Mouse (Mus musculus): Measurements from ENCODE around the gene Cpsf3. TPM values are rescaled to one million over a fixed set of nuclear protein-coding genes. Genes with fewer than 3 reads are reported as not detected.

The Cpsf3 gene
- polyA plus RNA-seq, 2 experiments, result 23.2 to 39.3 TPM

DNA sequence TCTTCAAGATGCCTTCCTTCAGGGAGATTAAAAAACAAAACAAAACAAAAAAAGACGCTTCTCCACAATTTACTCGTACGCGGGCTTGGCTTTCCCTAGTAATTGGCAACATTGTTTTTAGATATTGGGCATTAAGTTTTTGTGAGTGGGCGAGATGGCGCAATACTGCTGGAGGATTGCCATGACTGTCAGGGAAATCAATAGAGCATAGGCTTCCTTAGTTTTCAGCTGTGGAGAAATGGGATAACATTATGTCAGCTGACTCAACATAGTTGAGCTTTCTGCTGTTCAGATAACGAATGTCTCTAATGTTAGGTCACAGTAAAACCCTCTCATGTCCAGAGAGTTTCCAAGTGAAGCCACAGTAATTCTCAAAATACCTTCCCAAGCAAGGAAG, 31.7 kb downstream of the Cpsf3 start:
- peak overlapping the region; percentile 84 to 88 for H3K4me3 ChIP-seq (ENCODE audit: insufficient read depth in 1 of 2, low read depth in 2 of 2, low read length in 2 of 2)
- H3K9me3 ChIP-seq (ENCODE audit: control insufficient read depth, low read length), result no peaks in the 10 kb centered on the region
- no peak for TF ChIP-seq CTCF (IDR thresholded peaks at IDR 0.05; ENCODE audit: low read depth)
- no peak for TF ChIP-seq EP300 (IDR thresholded peaks at IDR 0.05; ENCODE audit: low read depth)
- H3K27ac ChIP-seq, result no peak overlapping the region; the same call in 1 of the 2 replicates
- peak overlapping the region; percentile 93 for H3K4me2 ChIP-seq (ENCODE audit: low read depth)
- DNase-seq (ENCODE audit: low read depth in 3 of 3, low spot score in 3 of 3), result peak in 1 of 3 experiments; percentile 11
- WGBS (ENCODE audit: insufficient replicate concordance), result 35% methylated on average over 7 of the region's 7 CpGs
- ATAC-seq (ENCODE audit: insufficient read depth), result no peak
- no peaks in the 10 kb centered on the region for H3K27me3 ChIP-seq (ENCODE audit: control insufficient read depth, insufficient read depth, low read length)
- H3K4me1 ChIP-seq (replicated peaks; ENCODE audit: control insufficient read depth in 2 of 2, insufficient read depth in 2 of 2, low read length in 1 of 2), result peaks cover 7 to 12% of the 10 kb centered on the region in 2 experiments
- peak overlapping the region; percentile 79 for H3K9ac ChIP-seq (replicated peaks)
- H3K36me3 ChIP-seq (replicated peaks; ENCODE audit: control insufficient read depth, insufficient read depth, low read depth), result peaks cover 8% of the 10 kb centered on the region

DNA sequence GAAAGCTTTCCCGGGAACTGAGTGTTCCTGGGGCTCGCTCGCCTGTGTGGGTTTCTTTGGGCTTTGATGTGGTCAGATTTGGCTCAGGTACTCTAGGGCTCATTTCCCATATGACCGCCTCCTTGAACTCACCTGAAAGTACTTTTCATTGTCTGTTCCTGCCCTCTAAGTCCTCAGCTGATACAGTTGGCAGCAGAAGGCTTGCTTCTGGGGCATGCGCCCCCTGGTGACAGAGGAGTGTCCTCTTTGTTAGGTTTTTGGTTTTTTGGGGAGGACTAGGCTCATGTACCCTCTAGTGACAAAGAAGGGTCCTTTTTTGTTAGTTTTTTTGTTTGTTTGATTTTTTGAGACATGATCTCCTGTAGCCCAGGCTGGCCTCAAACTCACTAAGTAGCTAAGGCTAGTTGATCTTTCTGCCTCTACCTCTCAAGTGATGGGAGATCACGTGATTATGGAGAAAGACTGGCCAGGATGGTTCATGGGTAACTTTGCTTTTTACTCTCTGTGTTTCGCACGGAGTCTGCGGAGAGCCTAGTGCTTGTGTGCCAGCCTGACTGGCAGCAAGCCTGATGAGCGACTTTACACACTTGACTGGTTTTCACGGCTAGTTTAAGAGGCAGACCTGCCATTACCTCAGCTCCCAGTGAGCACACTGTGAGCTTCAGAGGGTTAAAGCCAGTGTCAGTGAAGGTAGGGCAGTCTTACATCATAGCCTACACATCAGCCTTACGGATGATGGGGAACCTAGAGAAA, 33.1 kb downstream of the Cpsf3 start:
- ATAC-seq (ENCODE audit: insufficient read depth), result no peak

DNA sequence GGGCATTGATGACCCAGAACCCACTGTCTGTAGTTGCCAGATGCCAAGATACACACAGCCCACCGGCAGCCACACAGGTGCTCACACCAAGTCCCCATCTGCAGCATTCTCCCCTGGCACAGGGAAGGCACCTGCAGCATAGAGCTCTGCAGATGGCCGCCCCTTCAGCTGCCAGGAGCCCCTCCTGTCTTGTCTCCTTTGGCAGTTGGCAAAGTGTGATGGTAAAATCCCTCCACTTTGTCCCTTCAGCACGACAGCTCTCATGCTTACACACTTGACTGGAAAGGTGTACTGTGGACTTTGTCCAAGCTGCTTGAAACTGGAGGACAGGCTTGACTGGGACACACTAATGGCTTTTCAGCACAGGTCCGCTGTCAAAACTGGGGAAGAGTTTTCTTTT, 35.1 kb downstream of the Cpsf3 start:
- H3K9ac ChIP-seq (replicated peaks), result no peak overlapping the region
- peaks cover 13% of the 10 kb centered on the region for H3K36me3 ChIP-seq (replicated peaks; ENCODE audit: control insufficient read depth, insufficient read depth, low read depth)
- H3K27ac ChIP-seq, result no peak overlapping the region
- ATAC-seq (ENCODE audit: insufficient read depth) (no peak), DNase-seq (ENCODE audit: low read depth in 3 of 3, low spot score in 3 of 3) (no peak)
- TF ChIP-seq EP300 (IDR thresholded peaks at IDR 0.05; ENCODE audit: low read depth) (no peak), CTCF (IDR thresholded peaks at IDR 0.05; ENCODE audit: low read depth) (no peak)
- no peaks in the 10 kb centered on the region for H3K9me3 ChIP-seq (ENCODE audit: control insufficient read depth, low read length)
- H3K4me3 ChIP-seq (ENCODE audit: insufficient read depth in 1 of 2, low read depth in 2 of 2, low read length in 2 of 2), result no peak overlapping the region
- H3K4me1 ChIP-seq (replicated peaks; ENCODE audit: control insufficient read depth in 2 of 2, insufficient read depth in 2 of 2, low read length in 1 of 2), result peaks cover 7 to 12% of the 10 kb centered on the region in 2 experiments
- no peak overlapping the region for H3K4me2 ChIP-seq (ENCODE audit: low read depth)
- WGBS (ENCODE audit: insufficient replicate concordance), result 75% methylated on average over 4 of the region's 4 CpGs
- H3K27me3 ChIP-seq (ENCODE audit: control insufficient read depth, insufficient read depth, low read length), result no peaks in the 10 kb centered on the region

More for the DNA sequence above, 33.1 kb downstream of the Cpsf3 start:
- Histone ChIP-seq H3K36me3 (replicated peaks; ENCODE audit: control insufficient read depth, insufficient read depth, low read depth) (peaks cover 8% of the 10 kb centered on the region; the same call in 1 of the 2 replicates), H3K4me1 (replicated peaks; ENCODE audit: control insufficient read depth in 2 of 2, insufficient read depth in 2 of 2, low read length in 1 of 2) (peaks cover 7 to 12% of the 10 kb centered on the region in 2 experiments), H3K9me3 (ENCODE audit: control insufficient read depth, low read length) (no peaks in the 10 kb centered on the region), H3K4me3 (ENCODE audit: insufficient read depth in 1 of 2, low read depth in 2 of 2, low read length in 2 of 2) (no peak overlapping the region), H3K27ac (no peak overlapping the region), H3K27me3 (ENCODE audit: control insufficient read depth, insufficient read depth, low read length) (no peaks in the 10 kb centered on the region), H3K9ac (replicated peaks) (no peak overlapping the region), H3K4me2 (ENCODE audit: low read depth) (no peak overlapping the region)
- TF ChIP-seq EP300 (IDR thresholded peaks at IDR 0.05; ENCODE audit: low read depth) (no peak), CTCF (IDR thresholded peaks at IDR 0.05; ENCODE audit: low read depth) (peak; percentile 87)
- 71% methylated on average over 12 of the region's 12 CpGs for WGBS (ENCODE audit: insufficient replicate concordance)
- peak; percentile 47 to 50 (median 49) for DNase-seq (ENCODE audit: low read depth in 3 of 3, low spot score in 3 of 3)

DNA sequence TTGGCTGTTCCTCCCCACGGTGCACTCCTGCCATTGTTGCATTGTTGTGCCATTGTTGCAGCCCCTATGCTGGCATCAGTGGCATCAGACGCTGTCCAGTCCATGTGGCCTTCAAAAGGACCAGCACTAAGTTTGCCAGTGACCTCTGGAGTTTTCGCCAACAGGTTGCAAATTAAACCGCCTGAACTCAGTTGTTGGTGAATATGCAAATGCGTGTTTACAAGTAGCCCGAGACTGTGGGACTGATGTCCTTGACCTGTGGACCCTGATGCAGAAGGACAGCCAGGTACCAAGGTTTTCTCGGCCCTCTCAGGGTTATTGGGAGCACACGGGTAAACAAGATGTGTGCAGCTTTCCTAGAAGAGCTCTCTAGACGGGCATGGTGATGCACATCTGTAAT, 36.0 kb downstream of the Cpsf3 start:
- H3K27ac ChIP-seq, result no peak overlapping the region
- WGBS (ENCODE audit: insufficient replicate concordance), result 74% methylated on average over 9 of the region's 9 CpGs

DNA sequence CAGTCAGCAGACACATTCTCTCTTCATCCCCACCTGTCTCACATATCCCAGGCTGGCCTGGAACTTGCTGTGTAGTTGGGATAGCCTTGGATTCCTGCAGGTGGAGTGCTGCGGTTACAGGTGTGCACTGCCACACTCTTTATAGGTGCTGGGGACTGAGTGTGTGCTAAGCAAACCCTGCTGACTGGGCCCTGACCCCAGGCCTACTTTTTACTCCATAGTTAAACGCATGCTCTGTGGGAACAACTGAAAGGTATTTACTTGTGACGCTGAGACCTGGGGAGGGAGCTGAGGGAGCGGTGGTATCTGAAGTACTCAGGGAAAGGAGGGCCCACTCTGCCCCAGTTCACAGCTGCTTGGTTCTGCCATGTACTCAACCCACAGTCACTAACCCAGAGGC, 37.1 kb downstream of the Cpsf3 start:
- no peak for ATAC-seq (ENCODE audit: insufficient read depth)
- H3K9ac ChIP-seq (replicated peaks), result no peak overlapping the region
- no peaks in the 10 kb centered on the region for H3K27me3 ChIP-seq (ENCODE audit: control insufficient read depth, insufficient read depth, low read length)
- H3K4me3 ChIP-seq (ENCODE audit: insufficient read depth in 1 of 2, low read depth in 2 of 2, low read length in 2 of 2), result no peak overlapping the region
- no peaks in the 10 kb centered on the region for H3K9me3 ChIP-seq (ENCODE audit: control insufficient read depth, low read length)
- peaks cover 22% of the 10 kb centered on the region for H3K36me3 ChIP-seq (replicated peaks; ENCODE audit: control insufficient read depth, insufficient read depth, low read depth)
- peaks cover 0 to 3% of the 10 kb centered on the region in 2 experiments; a peak in 2 of 4 replicates for H3K4me1 ChIP-seq (replicated peaks; ENCODE audit: control insufficient read depth in 2 of 2, insufficient read depth in 2 of 2, low read length in 1 of 2)
- H3K4me2 ChIP-seq (ENCODE audit: low read depth), result no peak overlapping the region
- DNase-seq (ENCODE audit: low read depth in 3 of 3, low spot score in 3 of 3), result no peak
- TF ChIP-seq EP300 (IDR thresholded peaks at IDR 0.05; ENCODE audit: low read depth) (no peak), CTCF (IDR thresholded peaks at IDR 0.05; ENCODE audit: low read depth) (no peak)
- no peak overlapping the region for H3K27ac ChIP-seq
- WGBS (ENCODE audit: insufficient replicate concordance), result 80% methylated on average over 4 of the region's 4 CpGs

More for the DNA sequence above, 36.0 kb downstream of the Cpsf3 start:
- TF ChIP-seq CTCF (IDR thresholded peaks at IDR 0.05; ENCODE audit: low read depth) (no peak), EP300 (IDR thresholded peaks at IDR 0.05; ENCODE audit: low read depth) (no peak)
- DNase-seq (ENCODE audit: low read depth in 3 of 3, low spot score in 3 of 3) (no peak), ATAC-seq (ENCODE audit: insufficient read depth) (no peak)
- peaks cover 18% of the 10 kb centered on the region for H3K36me3 ChIP-seq (replicated peaks; ENCODE audit: control insufficient read depth, insufficient read depth, low read depth)
- H3K9ac ChIP-seq (replicated peaks), result no peak overlapping the region
- H3K27me3 ChIP-seq (ENCODE audit: control insufficient read depth, insufficient read depth, low read length), result no peaks in the 10 kb centered on the region
- H3K4me3 ChIP-seq (ENCODE audit: insufficient read depth in 1 of 2, low read depth in 2 of 2, low read length in 2 of 2), result no peak overlapping the region
- H3K4me1 ChIP-seq (replicated peaks; ENCODE audit: control insufficient read depth in 2 of 2, insufficient read depth in 2 of 2, low read length in 1 of 2), result peaks cover 7 to 9% of the 10 kb centered on the region in 2 experiments
- no peaks in the 10 kb centered on the region for H3K9me3 ChIP-seq (ENCODE audit: control insufficient read depth, low read length)
- H3K4me2 ChIP-seq (ENCODE audit: low read depth), result no peak overlapping the region
